Mouse (Mus musculus) brain, embryonic 14.5 days (tissue): ENCODE results near the gene Cenpx. TPM values are rescaled to one million over a fixed set of nuclear protein-coding genes. Genes with fewer than 3 reads are reported as not detected.
A peak's percentile ranks its signal among the peaks of the same experiment; 100 is the strongest.

Experiments
- DNase-seq: peaks from one replicate; pipeline ENCODE4 v3.0.0-alpha.2; 2011; ENCODE audit warnings: low read depth
- CTCF ChIP-seq: fragments of 200-500 bp; IDR thresholded peaks from 2 replicates; pipeline ENCODE4 v1.5.1; 2012; ENCODE audit warnings: inconsistent platforms, mild to moderate bottlenecking, moderate library complexity, borderline replicate concordance; ENCODE audit not compliant: insufficient read depth, insufficient read length; ENCODE audit errors: extremely low read depth
- POLR2A ChIP-seq: fragments of 200-500 bp; IDR thresholded peaks from 2 replicates; pipeline ENCODE4 v1.6.1; 2012; ENCODE audit warnings: mild to moderate bottlenecking, inconsistent platforms, borderline replicate concordance; ENCODE audit not compliant: poor library complexity, insufficient read depth, insufficient read length, severe bottlenecking; ENCODE audit errors: extremely low read depth
- polyA plus RNA-seq: library from polyadenylated mRNA; depleted of rRNA; stranded (reverse); fragments of >200 nt; gene quantifications from 2 replicates; pipeline ENCODE4 v1.2.3, GENCODE M21; 2012; rRNA removed

Gene Cenpx
- 59.7 and 89.6 TPM in 2 replicates for polyA plus RNA-seq

DNA sequence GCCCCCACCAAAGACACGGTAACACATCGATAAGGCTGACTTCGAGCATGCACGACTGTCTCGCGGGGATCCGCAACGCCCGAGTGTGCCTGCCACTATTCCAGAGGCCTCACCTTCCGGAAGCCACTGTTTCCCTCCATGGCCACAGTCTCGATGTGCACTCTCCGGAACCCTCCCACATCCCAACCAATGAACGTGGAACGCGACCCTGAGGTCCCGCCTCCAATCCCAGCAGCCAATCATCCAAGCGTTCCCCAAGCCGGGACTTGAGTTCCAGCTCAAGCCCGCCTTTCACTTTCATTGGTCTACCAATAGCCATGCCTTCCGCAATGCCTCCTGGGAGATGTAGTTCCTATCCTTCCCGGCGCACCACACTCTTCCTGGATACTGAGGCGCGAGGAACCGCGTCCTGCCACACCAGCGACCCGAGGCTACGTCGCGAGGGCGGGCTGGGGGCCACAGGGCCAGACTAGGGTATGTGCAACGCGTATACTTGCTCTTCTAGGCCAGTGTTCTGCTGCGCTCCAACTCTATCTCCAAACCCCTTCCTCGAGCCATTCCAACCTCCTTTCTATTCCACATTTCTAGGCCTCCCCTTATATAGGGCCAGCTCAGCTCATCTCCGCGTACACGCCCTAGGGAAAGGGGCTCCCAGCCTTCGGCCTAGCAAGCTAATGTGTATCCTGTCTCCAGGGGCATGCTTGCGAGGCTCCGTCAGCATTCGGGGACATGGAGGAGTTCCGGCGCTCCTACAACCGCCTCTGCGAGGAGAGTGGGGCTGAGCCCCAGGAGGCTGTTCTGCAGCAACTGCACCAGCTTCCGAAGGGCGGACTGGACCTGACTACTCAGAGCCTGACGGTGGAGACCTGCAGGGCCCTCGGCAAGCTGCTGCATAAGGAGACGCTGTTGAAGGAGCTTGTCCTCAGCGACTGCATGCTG lies at the start of gene Cenpx, which contains the start of gene Lrrc45:
Gene Cenpx (minus strand): TSS at position 159 of the 939 bp plus-strand sequence.
Gene Lrrc45 (plus strand): TSS at position 346 of the 939 bp plus-strand sequence.
- DNase-seq = peak; percentile 99
- TF ChIP-seq CTCF (no peak), POLR2A (peak; percentile 45; the same call in 1 of the 2 replicates)

GRCm38 (mm10) chr11:120762672-120763041 lies 49.1 kb upstream of the Cenpx start, which contains the start of gene Hmga1b:
Gene Hmga1b, plus strand, starts transcription at chr11:120762794.
- DNase-seq = peak; percentile 6

- no peak for DNase-seq
- TF ChIP-seq POLR2A (no peak), CTCF (no peak)
Measured at GRCm38 (mm10) chr11:120761811-120762671, 48.5 kb upstream of the Cenpx start.

DNA sequence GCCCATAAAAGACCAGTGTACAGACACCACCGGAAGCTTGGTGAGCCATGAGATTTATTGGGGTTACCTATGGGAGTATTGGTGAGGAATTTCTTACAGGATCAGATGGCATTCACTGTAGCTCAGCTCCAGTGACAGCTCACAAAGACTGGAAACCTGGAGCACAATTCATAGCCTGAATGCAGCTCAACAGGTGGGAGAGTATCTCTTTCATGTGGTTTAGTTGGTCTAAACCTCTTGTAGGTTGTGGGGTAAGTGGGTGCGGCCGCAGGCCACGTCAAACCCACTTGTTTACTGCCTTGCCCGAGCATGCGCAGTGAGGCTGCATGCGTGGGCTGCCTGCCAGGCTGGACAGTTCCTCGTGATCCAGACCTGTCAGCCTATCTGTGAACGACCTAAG lies 46.7 kb upstream of the Cenpx start:
- no peak for DNase-seq
- TF ChIP-seq CTCF (no peak), POLR2A (no peak)

DNA sequence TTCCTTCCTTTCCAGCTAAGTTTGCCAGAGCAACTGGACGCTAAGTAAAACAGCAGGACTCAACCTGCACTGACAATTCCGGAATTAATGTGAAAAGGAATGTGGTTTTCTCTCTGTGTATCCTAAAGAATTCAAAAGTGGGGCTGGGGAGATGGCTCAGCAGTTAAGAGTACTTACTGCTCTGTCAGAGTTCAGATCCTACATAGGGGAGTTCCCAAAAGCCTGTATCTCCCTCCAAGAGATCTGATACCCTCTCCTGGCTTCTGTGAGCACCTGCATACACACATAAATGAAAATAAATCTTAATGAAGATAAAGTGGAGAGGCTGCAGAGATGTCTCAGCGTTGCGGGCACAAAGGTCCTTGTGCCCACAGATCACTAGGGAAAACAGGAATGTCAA lies 38.1 kb upstream of the Cenpx start:
- no peak for DNase-seq
- TF ChIP-seq POLR2A (no peak), CTCF (no peak)

DNA sequence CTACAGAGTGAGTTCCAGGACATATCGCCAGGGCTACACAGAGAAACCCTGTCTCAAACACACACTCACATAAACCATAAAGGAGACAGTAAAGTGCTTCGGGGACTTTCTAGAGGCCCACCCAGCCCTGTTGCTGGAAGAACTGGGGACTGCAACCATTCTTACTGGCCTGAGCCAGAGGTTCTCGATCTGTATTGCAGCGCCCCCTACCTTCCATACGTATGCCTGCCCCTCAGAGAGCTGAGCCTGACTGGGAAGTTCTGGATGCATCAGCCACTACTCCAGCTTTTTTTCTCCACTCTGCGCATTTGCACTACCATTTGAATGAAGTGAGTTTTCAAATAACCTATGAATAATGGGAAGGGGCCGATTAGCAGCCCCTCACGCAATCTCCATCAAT lies 35.9 kb upstream of the Cenpx start:
- peak; percentile 43; the same call in 1 of the 2 replicates for TF ChIP-seq CTCF
- no peak for TF ChIP-seq POLR2A
- peak; percentile 14 for DNase-seq

- no peak for DNase-seq
- no peak for TF ChIP-seq CTCF
- TF ChIP-seq POLR2A = no peak
Measured at GRCm38 (mm10) chr11:120747974-120748373, 34.4 kb upstream of the Cenpx start.

GRCm38 (mm10) chr11:120744121-120744701 lies 30.7 kb upstream of the Cenpx start:
- no peak for DNase-seq
- no peak for TF ChIP-seq CTCF
- TF ChIP-seq POLR2A = no peak

DNA sequence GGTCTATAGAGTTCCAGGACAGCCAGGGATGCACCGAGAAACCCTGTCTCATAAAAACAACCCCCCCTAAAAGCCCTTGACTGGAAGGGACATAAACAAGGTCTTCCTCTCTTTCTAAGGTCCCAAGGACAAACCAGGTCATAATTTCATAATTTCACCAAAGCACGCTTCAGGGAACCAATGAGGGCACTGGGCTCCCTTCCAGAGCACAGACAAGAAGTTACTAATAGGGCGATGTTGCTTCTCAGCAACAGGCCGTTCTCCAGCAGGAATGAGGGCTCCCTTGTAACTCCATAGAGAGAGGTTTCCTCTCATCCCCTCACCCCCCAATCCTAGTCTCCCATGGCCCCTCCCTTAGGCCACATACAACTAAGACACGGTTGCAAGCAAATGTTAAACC lies 27.4 kb upstream of the Cenpx start:
- TF ChIP-seq POLR2A = no peak
- no peak for TF ChIP-seq CTCF
- no peak for DNase-seq

DNA sequence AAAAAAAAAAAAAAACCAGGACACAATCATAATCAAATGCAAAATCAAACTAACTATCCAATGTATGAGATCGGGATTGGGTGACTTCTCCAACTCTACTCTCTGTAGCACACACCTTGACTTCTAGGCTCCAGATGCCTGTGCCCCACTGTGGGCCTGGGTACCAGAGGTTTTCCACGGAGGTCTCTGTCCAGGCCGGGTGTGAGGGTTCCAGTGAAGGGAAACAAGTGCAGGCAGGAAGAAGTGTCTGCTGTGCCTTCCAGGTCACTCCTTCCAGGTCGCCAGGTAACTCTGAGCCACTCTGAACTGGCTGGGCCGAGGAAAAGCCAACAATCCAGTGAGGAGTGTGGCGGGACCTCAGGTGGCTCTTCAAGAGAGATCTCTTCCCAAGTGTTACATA lies 22.9 kb upstream of the Cenpx start:
- no peak for DNase-seq
- TF ChIP-seq CTCF (no peak), POLR2A (no peak)

DNA sequence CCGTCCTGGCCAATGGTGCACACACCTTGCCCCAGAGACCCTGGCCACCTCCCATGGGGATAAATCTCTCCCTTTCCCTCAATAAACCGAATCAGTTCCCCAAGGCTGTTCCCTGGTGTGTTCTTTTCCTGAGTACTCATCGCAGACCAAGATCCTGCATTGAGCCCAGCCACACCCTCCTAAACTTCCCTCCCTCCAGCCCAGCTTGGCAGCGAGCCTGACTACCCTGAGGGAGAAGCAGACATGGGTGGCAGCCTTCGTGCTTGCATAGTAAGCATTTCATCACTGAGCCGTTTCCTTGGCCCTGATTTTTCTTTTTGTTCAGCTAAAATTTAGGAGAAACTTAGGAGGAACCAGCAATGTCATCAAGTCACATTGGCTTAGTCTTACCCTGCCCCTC lies 20.0 kb upstream of the Cenpx start:
- peak; percentile 16 for DNase-seq
- TF ChIP-seq CTCF (no peak), POLR2A (no peak)

GRCm38 (mm10) chr11:120731858-120732680 lies 18.5 kb upstream of the Cenpx start, which contains the start of gene Cbr2:
Gene Cbr2, minus strand, starts transcription at chr11:120732114.
- TF ChIP-seq POLR2A (no peak), CTCF (no peak)
- DNase-seq = no peak
